Mouse (Mus musculus) kidney, embryonic 14.5 days (tissue): ENCODE data around the gene Arhgef9. TPM values are rescaled to one million over a fixed set of nuclear protein-coding genes. Genes with fewer than 3 reads are reported as not detected.

Source experiments
- ATAC-seq: fragments of 200-750 bp; cut with Nextera tagmentation; 2 replicates; pipeline ENCODE4 v1.8.0; 2017; ENCODE audit warnings: moderate number of reproducible peaks, mild to moderate bottlenecking, moderate TSS enrichment, moderate library complexity; ENCODE audit not compliant: low FRiP score, low TSS enrichment
- H3K27ac ChIP-seq: fragments of 300-500 bp; sonication (generic); 2 replicates; pipeline ENCODE4 v1.5.1; 2014; ENCODE audit warnings: low read depth, mild to moderate bottlenecking, low read length, moderate library complexity, mixed read lengths
- H3K27me3 ChIP-seq: fragments of 300-500 bp; sonication (generic); 2 replicates; pipeline ENCODE4 v1.6.1; 2014; ENCODE audit warnings: mild to moderate bottlenecking, low read length; ENCODE audit not compliant: control insufficient read depth, insufficient read depth
- H3K36me3 ChIP-seq: fragments of 300-500 bp; sonication (generic); 2 replicates; pipeline ENCODE4 v1.6.1; 2014; ENCODE audit warnings: low read length, mixed read lengths; ENCODE audit not compliant: control insufficient read depth, insufficient read depth
- H3K4me1 ChIP-seq: fragments of 300-500 bp; sonication (generic); 2 replicates; pipeline ENCODE4 v1.6.1; 2014; ENCODE audit warnings: low read length, mixed read lengths; ENCODE audit not compliant: control insufficient read depth, insufficient read depth
- H3K4me2 ChIP-seq: fragments of 300-500 bp; sonication (generic); replicated peaks from 2 replicates; pipeline ENCODE4 v1.6.1; 2014; ENCODE audit warnings: low read depth, mild to moderate bottlenecking, low read length
- H3K4me3 ChIP-seq: fragments of 300-500 bp; sonication (generic); 2 replicates; pipeline ENCODE4 v1.5.1; 2014; ENCODE audit warnings: mild to moderate bottlenecking, low read length
- H3K9ac ChIP-seq: fragments of 300-500 bp; sonication (generic); 2 replicates; pipeline ENCODE4 v1.6.1; 2014; ENCODE audit warnings: low read depth, mild to moderate bottlenecking, low read length, moderate library complexity
- H3K9me3 ChIP-seq: fragments of 300-500 bp; sonication (generic); 2 replicates; pipeline ENCODE4 v1.6.1; 2016; ENCODE audit warnings: low read length; ENCODE audit not compliant: control insufficient read depth
- WGBS: fragments of 180-500 bp; shearing (Covaris S2); extraction: QIAGEN DNeasy Blood & Tissue Kit; methylation state at CpG from one replicate; pipeline ENCODE4 v1.1.7; 2014; 5-methylcytosine and 5-hydroxymethylcytosine counted together
- polyA plus RNA-seq: library from polyadenylated mRNA; unstranded; fragments of >200 nt; fragmentation: Nextera tagmentation; extraction: Ambion mirVana; gene quantifications from 2 replicates; pipeline ENCODE4 v1.2.1, GENCODE M21; 2014

Gene Arhgef9
- polyA plus RNA-seq, 1 experiment from 2014 or later = 13.8 TPM

GRCm38 (mm10) chrX:95156833-95157386 lies 39.7 kb downstream of the Arhgef9 start:
- H3K36me3 ChIP-seq = no peaks in the 10 kb centered on the region
- H3K4me2 ChIP-seq = no peak overlapping the region
- no peaks in the 10 kb centered on the region for H3K27me3 ChIP-seq
- H3K9me3 ChIP-seq = no peaks in the 10 kb centered on the region
- no peak for ATAC-seq
- H3K9ac ChIP-seq = no peak overlapping the region
- H3K4me1 ChIP-seq = no peaks in the 10 kb centered on the region
- no peak overlapping the region for H3K27ac ChIP-seq
- H3K4me3 ChIP-seq = no peak overlapping the region
- 46% methylated on average over 9 of the region's 9 CpGs for WGBS

GRCm38 (mm10) chrX:95138636-95139035 lies 58.0 kb downstream of the Arhgef9 start:
- Histone ChIP-seq H3K27ac (no peak overlapping the region), H3K27me3 (no peaks in the 10 kb centered on the region), H3K4me3 (no peak overlapping the region), H3K4me1 (no peaks in the 10 kb centered on the region), H3K4me2 (no peak overlapping the region), H3K9me3 (no peaks in the 10 kb centered on the region), H3K36me3 (no peaks in the 10 kb centered on the region), H3K9ac (no peak overlapping the region)
- 94% methylated on average over 4 of the region's 4 CpGs for WGBS
- ATAC-seq = no peak

GRCm38 (mm10) chrX:95133502-95133901 lies 63.2 kb downstream of the Arhgef9 start:
- no peak overlapping the region for H3K4me3 ChIP-seq
- ATAC-seq = no peak
- no peaks in the 10 kb centered on the region for H3K4me1 ChIP-seq
- no peak overlapping the region for H3K9ac ChIP-seq
- H3K27ac ChIP-seq = no peak overlapping the region
- WGBS = 84% methylated on average over 5 of the region's 5 CpGs
- no peaks in the 10 kb centered on the region for H3K27me3 ChIP-seq
- no peaks in the 10 kb centered on the region for H3K36me3 ChIP-seq
- no peak overlapping the region for H3K4me2 ChIP-seq
- no peaks in the 10 kb centered on the region for H3K9me3 ChIP-seq

- Histone ChIP-seq H3K9ac (no peak overlapping the region), H3K36me3 (no peaks in the 10 kb centered on the region), H3K9me3 (no peaks in the 10 kb centered on the region), H3K27ac (no peak overlapping the region), H3K4me2 (no peak overlapping the region), H3K4me3 (no peak overlapping the region), H3K4me1 (no peaks in the 10 kb centered on the region), H3K27me3 (no peaks in the 10 kb centered on the region)
- ATAC-seq = no peak
- 93% methylated on average over 1 of the region's 1 CpGs for WGBS
Measured at GRCm38 (mm10) chrX:95132996-95133395, 63.7 kb downstream of the Arhgef9 start.

- WGBS = 97% methylated on average over 1 of the region's 1 CpGs
Measured at GRCm38 (mm10) chrX:95131783-95132182, 64.9 kb downstream of the Arhgef9 start.

GRCm38 (mm10) chrX:95123462-95123861 lies 73.2 kb downstream of the Arhgef9 start:
- H3K4me3 ChIP-seq = no peak overlapping the region
- ATAC-seq = no peak
- H3K27ac ChIP-seq = no peak overlapping the region
- no peaks in the 10 kb centered on the region for H3K27me3 ChIP-seq
- 72% methylated on average over 6 of the region's 6 CpGs for WGBS
- H3K9ac ChIP-seq = no peak overlapping the region
- H3K9me3 ChIP-seq = no peaks in the 10 kb centered on the region
- H3K4me2 ChIP-seq = no peak overlapping the region
- no peaks in the 10 kb centered on the region for H3K4me1 ChIP-seq
- no peaks in the 10 kb centered on the region for H3K36me3 ChIP-seq

More at GRCm38 (mm10) chrX:95131783-95132182, 64.9 kb downstream of the Arhgef9 start:
- no peaks in the 10 kb centered on the region for H3K36me3 ChIP-seq
- H3K4me3 ChIP-seq = no peak overlapping the region
- no peak for ATAC-seq
- no peak overlapping the region for H3K27ac ChIP-seq
- no peaks in the 10 kb centered on the region for H3K4me1 ChIP-seq
- no peak overlapping the region for H3K9ac ChIP-seq
- H3K27me3 ChIP-seq = no peaks in the 10 kb centered on the region
- no peaks in the 10 kb centered on the region for H3K9me3 ChIP-seq
- H3K4me2 ChIP-seq = no peak overlapping the region

GRCm38 (mm10) chrX:95104361-95104760 lies 92.3 kb downstream of the Arhgef9 start:
- H3K4me3 ChIP-seq = no peak overlapping the region
- no peak overlapping the region for H3K4me2 ChIP-seq
- H3K9ac ChIP-seq = no peak overlapping the region
- no peak for ATAC-seq
- WGBS = 75% methylated on average over 3 of the region's 3 CpGs
- H3K27ac ChIP-seq = no peak overlapping the region
- H3K27me3 ChIP-seq = no peaks in the 10 kb centered on the region
- H3K9me3 ChIP-seq = no peaks in the 10 kb centered on the region
- H3K36me3 ChIP-seq = no peaks in the 10 kb centered on the region
- no peaks in the 10 kb centered on the region for H3K4me1 ChIP-seq

GRCm38 (mm10) chrX:95087674-95088073 lies 109.0 kb downstream of the Arhgef9 start:
- H3K9ac ChIP-seq = no peak overlapping the region
- H3K4me3 ChIP-seq = no peak overlapping the region
- H3K27me3 ChIP-seq = no peaks in the 10 kb centered on the region
- no peaks in the 10 kb centered on the region for H3K4me1 ChIP-seq
- no peaks in the 10 kb centered on the region for H3K9me3 ChIP-seq
- no peak for ATAC-seq
- WGBS = 84% methylated on average over 4 of the region's 4 CpGs
- no peaks in the 10 kb centered on the region for H3K36me3 ChIP-seq
- no peak overlapping the region for H3K4me2 ChIP-seq
- no peak overlapping the region for H3K27ac ChIP-seq

- no peak overlapping the region for H3K4me3 ChIP-seq
- H3K9ac ChIP-seq = no peak overlapping the region
- no peak overlapping the region for H3K27ac ChIP-seq
- ATAC-seq = no peak
- no peaks in the 10 kb centered on the region for H3K36me3 ChIP-seq
- no peaks in the 10 kb centered on the region for H3K9me3 ChIP-seq
- H3K27me3 ChIP-seq = no peaks in the 10 kb centered on the region
- H3K4me2 ChIP-seq = no peak overlapping the region
- H3K4me1 ChIP-seq = no peaks in the 10 kb centered on the region
- 88% methylated on average over 9 of the region's 9 CpGs for WGBS
Measured at GRCm38 (mm10) chrX:95077013-95077699, 119.5 kb downstream of the Arhgef9 start.
